14 mouse cellular contexts compared by ENCODE assay signal in genomic region chr6:89350037-89350515, GRCm38 (mm10). TPM values are rescaled to one million over a fixed set of nuclear protein-coding genes. Genes with fewer than 3 reads are reported as not detected.
A peak's percentile ranks its signal among the peaks of the same experiment; 100 is the strongest.
DNase-seq lines count a peak whose midpoint lies in the region; ATAC-seq and TF ChIP-seq lines count a peak whose summit lies in the region.
"Had no signal": no experiment of that assay in that cellular context is flagged by ENCODE, and none has a peak within 500 bp of the region (broad histone marks: within the 10 kb centered on the region; RNA-seq: fewer than 3 reads in every experiment).

No protein-coding gene starts in this region.

- H3K9ac ChIP-seq in hindbrain, embryonic 13.5 days, result 0 out of 2 replicates have a peak overlapping the region, but pooled peaks have one; percentile 8
- no peak overlapping the region for H3K9ac ChIP-seq in hindbrain, postnatal 0 days (replicated peaks; ENCODE audit: low read length)
- peak overlapping the region; percentile 56 for H3K9ac ChIP-seq in heart, embryonic 13.5 days
- H3K9ac ChIP-seq: limb, embryonic 15.5 days had no signal

- POLR2A ChIA-PET in Patski (lab: Charles Lee), result interaction anchor here (0.6 kb wide), 1 partner anchor 199 kb away, joined by 3 read pairs; no protein-coding TSS in a partner anchor

- H3K4me3 ChIP-seq in hindbrain, embryonic 13.5 days, result no peak overlapping the region
- no peak overlapping the region for H3K4me3 ChIP-seq in hindbrain, postnatal 0 days (ENCODE audit: low read length)
- no peak overlapping the region for H3K4me3 ChIP-seq in heart, embryonic 13.5 days
- H3K4me3 ChIP-seq in midbrain, embryonic 10.5 days, result no peak overlapping the region
- H3K4me3 ChIP-seq: erythroblast, embryonic 14.5 days; limb, embryonic 15.5 days had no signal

- DNase-seq in hindbrain, postnatal 0 days (ENCODE audit: low spot score), result no peak
- DNase-seq in 416B (ENCODE audit: low read depth) (peak; percentile 19), Patski (ENCODE audit: low read depth, low spot score) (peak; percentile 80)
- no peak for DNase-seq in embryo, embryonic 9.5 days (ENCODE audit: extremely low spot score)
- DNase-seq in spleen, postnatal 36 days (ENCODE audit: low spot score in 2 of 2), result no peak
- no peak for DNase-seq in midbrain, embryonic 10.5 days (ENCODE audit: low spot score)
- DNase-seq: layer of hippocampus, postnatal 36 days; lung, postnatal 10 days had no signal

- H3K27me3 ChIP-seq in hindbrain, embryonic 13.5 days, result no peaks in the 10 kb centered on the region
- H3K27me3 ChIP-seq in hindbrain, postnatal 0 days (ENCODE audit: insufficient read depth, low read length), result no peaks in the 10 kb centered on the region
- no peaks in the 10 kb centered on the region for H3K27me3 ChIP-seq in Patski
- H3K27me3 ChIP-seq in heart, embryonic 13.5 days (replicated peaks), result no peaks in the 10 kb centered on the region
- no peaks in the 10 kb centered on the region for H3K27me3 ChIP-seq in midbrain, embryonic 10.5 days (ENCODE audit: low read depth, poor library complexity, severe bottlenecking)
- H3K27me3 ChIP-seq: limb, embryonic 15.5 days had no signal

- H3K4me2 ChIP-seq in hindbrain, embryonic 13.5 days, result no peak overlapping the region
- no peak overlapping the region for H3K4me2 ChIP-seq in hindbrain, postnatal 0 days (ENCODE audit: low read depth, low read length)
- no peak overlapping the region for H3K4me2 ChIP-seq in heart, embryonic 13.5 days
- H3K4me2 ChIP-seq: limb, embryonic 15.5 days had no signal

- 58% methylated on average over 1 of the region's 1 CpGs for WGBS in hindbrain, embryonic 13.5 days
- 53% methylated on average over 1 of the region's 1 CpGs for WGBS in hindbrain, postnatal 0 days
- 30% methylated on average over 1 of the region's 1 CpGs for WGBS in heart, embryonic 13.5 days
- WGBS in midbrain, embryonic 10.5 days, result 81% methylated on average over 1 of the region's 1 CpGs

- no peak overlapping the region for H3K27ac ChIP-seq in hindbrain, embryonic 13.5 days
- H3K27ac ChIP-seq in hindbrain, postnatal 0 days, result no peak overlapping the region
- H3K27ac ChIP-seq in heart, embryonic 13.5 days (replicated peaks), result peak overlapping the region; percentile 88
- H3K27ac ChIP-seq in midbrain, embryonic 10.5 days (replicated peaks), result no peak overlapping the region

- peaks cover 85% of the 10 kb centered on the region for H3K4me1 ChIP-seq in hindbrain, embryonic 13.5 days (replicated peaks)
- peaks cover 17% of the 10 kb centered on the region for H3K4me1 ChIP-seq in hindbrain, postnatal 0 days (ENCODE audit: insufficient read depth, low read length)
- H3K4me1 ChIP-seq in heart, embryonic 13.5 days, result peaks cover 80% of the 10 kb centered on the region
- peaks cover 67% of the 10 kb centered on the region for H3K4me1 ChIP-seq in midbrain, embryonic 10.5 days

- no peaks in the 10 kb centered on the region for H3K9me3 ChIP-seq in hindbrain, embryonic 13.5 days
- no peaks in the 10 kb centered on the region for H3K9me3 ChIP-seq in hindbrain, postnatal 0 days (ENCODE audit: low read length)
- no peaks in the 10 kb centered on the region for H3K9me3 ChIP-seq in heart, embryonic 13.5 days
- no peaks in the 10 kb centered on the region for H3K9me3 ChIP-seq in midbrain, embryonic 10.5 days (replicated peaks)
- H3K9me3 ChIP-seq: G1E; limb, embryonic 15.5 days had no signal

- TF ChIP-seq CTCF in hindbrain, postnatal 0 days (IDR thresholded peaks at IDR 0.05; ENCODE audit: low read depth), result no peak
- no peak for TF ChIP-seq CTCF in Patski (IDR thresholded peaks at IDR 0.05)

- CTCF ChIA-PET in Patski (lab: Charles Lee), result no interaction called here

- in situ Hi-C loops in Patski (cut with MboI; ENCODE audit: low pct_unique_long_range_greater_than_20kb), result no loop called here

- ATAC-seq in hindbrain, embryonic 13.5 days (ENCODE audit: low FRiP score), result no peak
- no peak for ATAC-seq in hindbrain, postnatal 0 days
- ATAC-seq in Patski, result peak; percentile 46
- no peak for ATAC-seq in heart, embryonic 13.5 days (ENCODE audit: extremely low read depth, insufficient number of reproducible peaks, low FRiP score, low TSS enrichment)
- ATAC-seq: intestine, embryonic 16.5 days had no signal

- H3K36me3 ChIP-seq in hindbrain, embryonic 13.5 days, result peaks cover 77% of the 10 kb centered on the region
- peaks cover 6% of the 10 kb centered on the region; the same call in 1 of the 2 replicates for H3K36me3 ChIP-seq in hindbrain, postnatal 0 days (ENCODE audit: insufficient read depth, low read length)
- H3K36me3 ChIP-seq in heart, embryonic 13.5 days, result peaks cover 49% of the 10 kb centered on the region
- peaks cover 99% of the 10 kb centered on the region for H3K36me3 ChIP-seq in midbrain, embryonic 10.5 days

RNA-seq across cellular contexts. Expression of gene Plxna1, which starts 12.3 kb away (rescaled TPM):
- 44.9 and 45.3 TPM in 2 replicates for polyA plus RNA-seq in hindbrain, embryonic 13.5 days (2015; fragmentation: Nextera tagmentation; extraction: Ambion mirVana)
- total RNA-seq in hindbrain, postnatal 0 days (2014; rRNA removed), result 135 and 145 TPM in 2 replicates
- polyA plus RNA-seq in hindbrain, postnatal 0 days (2015; fragmentation: Nextera tagmentation; extraction: Ambion mirVana), result 25.3 and 30.6 TPM in 2 replicates
- 103 TPM for polyA plus RNA-seq in Patski (2021)
- polyA plus RNA-seq in heart, embryonic 13.5 days (2015; fragmentation: Nextera tagmentation; extraction: Ambion mirVana), result 9.1 and 10.9 TPM in 2 replicates
- polyA plus RNA-seq in midbrain, embryonic 10.5 days (2016; fragmentation: Nextera tagmentation; extraction: Ambion mirVana), result 24.3 and 30.4 TPM in 2 replicates

Comparison
In these comparisons a context has a peak if more than half of its experiments do, and no peak if none do; other contexts are left out.
1. DNase-seq: peak in 416B (single experiment) and Patski (single experiment); none in hindbrain, postnatal 0 days (single experiment), embryo, embryonic 9.5 days (single experiment), spleen, postnatal 36 days (0 of 2) and midbrain, embryonic 10.5 days (single experiment).